Mouse (Mus musculus): ENCODE results near the gene Fras1. TPM values are rescaled to one million over a fixed set of nuclear protein-coding genes. Genes with fewer than 3 reads are reported as not detected.

The Fras1 gene
- total and polyA plus RNA-seq, 2 experiments from 2014 or later: 4.0 to 43.0 TPM

GRCm38 (mm10) chr5:96620618-96621017 is 246.9 kb downstream of the Fras1 start:
- H3K4me1 ChIP-seq (ENCODE audit: control insufficient read depth, insufficient read depth): peaks cover 27% of the 10 kb centered on the region
- DNase-seq (ENCODE audit: low spot score) (no peak), ATAC-seq (ENCODE audit: insufficient read depth, low read depth) (no peak)
- H3K9me3 ChIP-seq (replicated peaks; ENCODE audit: control insufficient read depth, low read length): no peaks in the 10 kb centered on the region
- TF ChIP-seq EP300 (IDR thresholded peaks at IDR 0.05; ENCODE audit: low read depth) (no peak), CTCF (IDR thresholded peaks at IDR 0.05; ENCODE audit: low read depth) (no peak)
- no peak overlapping the region for H3K4me2 ChIP-seq (ENCODE audit: low read depth, low read length)
- no peak overlapping the region for H3K9ac ChIP-seq (replicated peaks; ENCODE audit: low read depth, low read length)
- H3K27ac ChIP-seq (ENCODE audit: low read depth): no peak overlapping the region
- no peaks in the 10 kb centered on the region for H3K36me3 ChIP-seq (replicated peaks; ENCODE audit: control insufficient read depth, insufficient read depth, low read length)
- WGBS: 75% methylated on average over 5 of the region's 5 CpGs
- H3K27me3 ChIP-seq (ENCODE audit: control insufficient read depth, insufficient read depth, low read length): no peaks in the 10 kb centered on the region
- no peak overlapping the region for H3K4me3 ChIP-seq (ENCODE audit: low read depth, low read length)

GRCm38 (mm10) chr5:96622604-96623352 is 249.0 kb downstream of the Fras1 start:
- Histone ChIP-seq H3K27ac (ENCODE audit: low read depth) (peak overlapping the region; percentile 26; the same call in 1 of the 2 replicates), H3K27me3 (ENCODE audit: control insufficient read depth, insufficient read depth, low read length) (no peaks in the 10 kb centered on the region), H3K4me3 (ENCODE audit: low read depth, low read length) (no peak overlapping the region), H3K4me1 (ENCODE audit: control insufficient read depth, insufficient read depth) (peaks cover 27% of the 10 kb centered on the region), H3K4me2 (ENCODE audit: low read depth, low read length) (peak overlapping the region; percentile 26; the same call in 1 of the 2 replicates), H3K36me3 (replicated peaks; ENCODE audit: control insufficient read depth, insufficient read depth, low read length) (no peaks in the 10 kb centered on the region), H3K9me3 (replicated peaks; ENCODE audit: control insufficient read depth, low read length) (no peaks in the 10 kb centered on the region), H3K9ac (replicated peaks; ENCODE audit: low read depth, low read length) (no peak overlapping the region)
- ATAC-seq (ENCODE audit: insufficient read depth, low read depth) (peak; percentile 62; the same call in 1 of the 2 replicates), DNase-seq (ENCODE audit: low spot score) (peak; percentile 39)
- TF ChIP-seq CTCF (IDR thresholded peaks at IDR 0.05; ENCODE audit: low read depth) (no peak), EP300 (IDR thresholded peaks at IDR 0.05; ENCODE audit: low read depth) (0 out of 2 replicates have a peak, but pooled peaks have one; percentile 22)
- WGBS: 14% methylated on average over 5 of the region's 5 CpGs

GRCm38 (mm10) chr5:96629851-96630250 is 256.1 kb downstream of the Fras1 start:
- Histone ChIP-seq H3K27me3 (ENCODE audit: control insufficient read depth, insufficient read depth, low read length) (no peaks in the 10 kb centered on the region), H3K9ac (replicated peaks; ENCODE audit: low read depth, low read length) (no peak overlapping the region; the same call in 1 of the 2 replicates), H3K36me3 (replicated peaks; ENCODE audit: control insufficient read depth, insufficient read depth, low read length) (no peaks in the 10 kb centered on the region), H3K4me1 (ENCODE audit: control insufficient read depth, insufficient read depth) (peaks cover 6% of the 10 kb centered on the region), H3K4me2 (ENCODE audit: low read depth, low read length) (peak overlapping the region; percentile 49), H3K9me3 (replicated peaks; ENCODE audit: control insufficient read depth, low read length) (no peaks in the 10 kb centered on the region), H3K4me3 (ENCODE audit: low read depth, low read length) (peak overlapping the region; percentile 15; the same call in 1 of the 2 replicates), H3K27ac (ENCODE audit: low read depth) (peak overlapping the region; percentile 76)
- 35% methylated on average over 8 of the region's 8 CpGs for WGBS
- DNase-seq (ENCODE audit: low spot score): peak; percentile 81
- peak; percentile 90 for ATAC-seq (ENCODE audit: insufficient read depth, low read depth)
- TF ChIP-seq CTCF (IDR thresholded peaks at IDR 0.05; ENCODE audit: low read depth) (no peak), EP300 (IDR thresholded peaks at IDR 0.05; ENCODE audit: low read depth) (no peak)

- Histone ChIP-seq H3K9me3 (replicated peaks; ENCODE audit: control insufficient read depth, low read length) (no peaks in the 10 kb centered on the region), H3K27me3 (ENCODE audit: control insufficient read depth, insufficient read depth, low read length) (no peaks in the 10 kb centered on the region), H3K4me2 (ENCODE audit: low read depth, low read length) (no peak overlapping the region), H3K27ac (ENCODE audit: low read depth) (no peak overlapping the region), H3K4me1 (ENCODE audit: control insufficient read depth, insufficient read depth) (peaks cover 5% of the 10 kb centered on the region), H3K9ac (replicated peaks; ENCODE audit: low read depth, low read length) (no peak overlapping the region), H3K36me3 (replicated peaks; ENCODE audit: control insufficient read depth, insufficient read depth, low read length) (no peaks in the 10 kb centered on the region), H3K4me3 (ENCODE audit: low read depth, low read length) (no peak overlapping the region)
- no peak for TF ChIP-seq EP300 (IDR thresholded peaks at IDR 0.05; ENCODE audit: low read depth)
- no peak for TF ChIP-seq CTCF (IDR thresholded peaks at IDR 0.05; ENCODE audit: low read depth)
- no peak for DNase-seq (ENCODE audit: low spot score)
- ATAC-seq (ENCODE audit: insufficient read depth, low read depth): no peak
- WGBS: 83% methylated on average over 17 of the region's 17 CpGs
These were observed 261.5 kb downstream of the Fras1 start for GRCm38 (mm10) chr5:96635146-96635862.

GRCm38 (mm10) chr5:96635866-96636265 is 262.1 kb downstream of the Fras1 start:
- DNase-seq (ENCODE audit: low spot score): no peak
- Histone ChIP-seq H3K9me3 (replicated peaks; ENCODE audit: control insufficient read depth, low read length) (no peaks in the 10 kb centered on the region), H3K4me3 (ENCODE audit: low read depth, low read length) (no peak overlapping the region), H3K9ac (replicated peaks; ENCODE audit: low read depth, low read length) (no peak overlapping the region), H3K27ac (ENCODE audit: low read depth) (no peak overlapping the region), H3K36me3 (replicated peaks; ENCODE audit: control insufficient read depth, insufficient read depth, low read length) (no peaks in the 10 kb centered on the region), H3K4me1 (ENCODE audit: control insufficient read depth, insufficient read depth) (no peaks in the 10 kb centered on the region), H3K4me2 (ENCODE audit: low read depth, low read length) (no peak overlapping the region), H3K27me3 (ENCODE audit: control insufficient read depth, insufficient read depth, low read length) (no peaks in the 10 kb centered on the region)
- WGBS: 78% methylated on average over 5 of the region's 5 CpGs
- ATAC-seq (ENCODE audit: insufficient read depth, low read depth): no peak
- TF ChIP-seq CTCF (IDR thresholded peaks at IDR 0.05; ENCODE audit: low read depth): no peak
- no peak for TF ChIP-seq EP300 (IDR thresholded peaks at IDR 0.05; ENCODE audit: low read depth)

All from heart, postnatal 0 days (tissue).